Mouse (Mus musculus) midbrain, embryonic 11.5 days (tissue): ENCODE data around the gene Ankrd28. TPM values are rescaled to one million over a fixed set of nuclear protein-coding genes. Genes with fewer than 3 reads are reported as not detected.

Experiments
- ATAC-seq: fragments of 200-750 bp; cut with Nextera tagmentation; 2 replicates; pipeline ENCODE4 v1.8.0; 2017; ENCODE audit warnings: moderate TSS enrichment, moderate library complexity; ENCODE audit not compliant: low FRiP score
- DNase-seq: peaks from one replicate; pipeline ENCODE4 v3.0.0; 2015; ENCODE audit warnings: low spot score; ENCODE audit errors: missing footprints
- H3K27ac ChIP-seq: fragments of 300-500 bp; sonication (generic); 2 replicates; pipeline ENCODE4 v1.5.1; 2014; ENCODE audit warnings: low read depth, low read length
- H3K27me3 ChIP-seq: fragments of 300-500 bp; sonication (generic); 2 replicates; pipeline ENCODE4 v1.6.1; 2014; ENCODE audit warnings: mild to moderate bottlenecking, low read length, moderate library complexity, mixed read lengths; ENCODE audit not compliant: control insufficient read depth, insufficient read depth
- H3K36me3 ChIP-seq: fragments of 300-500 bp; sonication (generic); 2 replicates; pipeline ENCODE4 v1.6.1; 2014; ENCODE audit warnings: mild to moderate bottlenecking, low read length, moderate library complexity, mixed read lengths; ENCODE audit not compliant: control insufficient read depth, insufficient read depth
- H3K4me1 ChIP-seq: fragments of 300-500 bp; sonication (generic); 2 replicates; pipeline ENCODE4 v1.6.1; 2014; ENCODE audit warnings: low read length; ENCODE audit not compliant: control insufficient read depth, insufficient read depth
- H3K4me2 ChIP-seq: fragments of 300-500 bp; sonication (generic); 2 replicates; pipeline ENCODE4 v1.6.1; 2014; ENCODE audit warnings: mild to moderate bottlenecking, moderate library complexity
- H3K4me3 ChIP-seq: fragments of 300-500 bp; sonication (generic); 2 replicates; pipeline ENCODE4 v1.5.1; 2014; ENCODE audit warnings: low read depth, low read length
- H3K9ac ChIP-seq: fragments of 300-500 bp; sonication (generic); 2 replicates; pipeline ENCODE4 v1.6.1; 2014; ENCODE audit warnings: low read length
- H3K9me3 ChIP-seq: fragments of 300-500 bp; sonication (generic); 2 replicates; pipeline ENCODE4 v1.6.1; 2016; ENCODE audit warnings: low read length; ENCODE audit not compliant: control insufficient read depth
- WGBS: fragments of 180-500 bp; shearing (Covaris S2); extraction: QIAGEN DNeasy Blood & Tissue Kit; methylation state at CpG from one replicate; pipeline ENCODE4 v1.1.7; 2014; 5-methylcytosine and 5-hydroxymethylcytosine counted together
- polyA plus RNA-seq: library from polyadenylated mRNA; unstranded; fragments of >200 nt; fragmentation: Nextera tagmentation; extraction: Ambion mirVana; gene quantifications from 2 replicates; pipeline ENCODE4 v1.2.1, GENCODE M21; 2014

Gene Ankrd28
- polyA plus RNA-seq, 1 experiment from 2014 or later = 8.9 TPM

- Histone ChIP-seq H3K9ac (peak overlapping the region; percentile 57), H3K27ac (peak overlapping the region; percentile 82), H3K36me3 (no peaks in the 10 kb centered on the region; the same call in 1 of the 2 replicates), H3K4me1 (peaks cover 14% of the 10 kb centered on the region), H3K4me3 (peak overlapping the region; percentile 36), H3K27me3 (no peaks in the 10 kb centered on the region), H3K9me3 (no peaks in the 10 kb centered on the region), H3K4me2 (peak overlapping the region; percentile 65)
- DNase-seq (peak; percentile 96), ATAC-seq (peak; percentile 89)
- 14% methylated on average over 44 of the region's 44 CpGs for WGBS
These were observed 168.5 kb downstream of the Ankrd28 start for GRCm38 (mm10) chr14:31661671-31662554.

DNA sequence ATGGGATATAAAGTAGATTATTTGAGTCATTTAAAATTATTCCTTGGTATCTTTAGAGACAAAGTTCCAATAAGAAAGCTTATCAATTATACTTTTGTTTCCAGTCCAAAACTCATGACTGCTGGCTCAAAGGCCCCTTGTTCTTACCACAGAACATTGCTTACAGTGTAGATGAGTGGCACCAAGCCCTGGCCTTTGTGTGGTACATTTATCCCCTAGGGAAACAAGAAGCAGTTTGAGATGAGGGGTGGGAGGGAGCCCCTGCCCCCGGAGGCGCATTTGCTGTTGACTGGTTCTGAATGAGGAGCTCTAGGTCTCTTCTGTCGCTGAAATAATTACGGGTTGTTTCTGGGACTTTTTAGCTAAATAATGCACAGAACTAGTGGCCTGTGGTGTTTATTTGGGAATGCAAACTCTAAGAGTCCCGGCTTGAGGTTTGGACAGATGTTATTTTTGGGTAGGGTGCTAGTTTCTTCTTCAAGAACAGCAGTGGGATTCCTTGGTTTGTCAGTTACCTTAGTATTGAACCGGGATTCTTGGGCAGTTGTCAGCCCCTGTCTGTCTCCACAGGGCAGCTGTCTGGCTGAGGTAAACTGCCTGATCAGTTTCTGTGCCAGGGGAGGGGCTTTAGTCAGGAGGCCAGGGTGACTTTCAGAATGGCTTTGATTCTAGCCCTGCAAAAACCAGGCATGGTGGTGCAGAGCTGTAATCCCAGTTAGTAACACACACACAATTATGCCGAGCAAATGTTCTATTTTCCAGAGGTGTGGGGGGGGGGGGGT is 169.9 kb downstream of the Ankrd28 start:
- Histone ChIP-seq H3K36me3 (no peaks in the 10 kb centered on the region; the same call in 1 of the 2 replicates), H3K4me3 (no peak overlapping the region), H3K9ac (no peak overlapping the region), H3K4me1 (peaks cover 14% of the 10 kb centered on the region), H3K9me3 (no peaks in the 10 kb centered on the region), H3K27me3 (no peaks in the 10 kb centered on the region), H3K27ac (no peak overlapping the region), H3K4me2 (no peak overlapping the region)
- ATAC-seq (no peak), DNase-seq (peak; percentile 82)
- WGBS = 80% methylated on average over 7 of the region's 7 CpGs

GRCm38 (mm10) chr14:31659501-31660181 is 170.8 kb downstream of the Ankrd28 start:
- ATAC-seq = no peak
- Histone ChIP-seq H3K27ac (no peak overlapping the region), H3K9ac (no peak overlapping the region)

GRCm38 (mm10) chr14:31658126-31658680 is 172.2 kb downstream of the Ankrd28 start:
- Histone ChIP-seq H3K4me1 (peaks cover 14% of the 10 kb centered on the region), H3K9ac (no peak overlapping the region), H3K27me3 (no peaks in the 10 kb centered on the region), H3K36me3 (no peaks in the 10 kb centered on the region; the same call in 1 of the 2 replicates), H3K4me3 (no peak overlapping the region), H3K4me2 (no peak overlapping the region), H3K27ac (no peak overlapping the region), H3K9me3 (no peaks in the 10 kb centered on the region)
- DNase-seq = peak; percentile 80
- WGBS = 95% methylated on average over 8 of the region's 8 CpGs
- ATAC-seq = no peak

More at GRCm38 (mm10) chr14:31659501-31660181, 170.8 kb downstream of the Ankrd28 start:
- WGBS = 84% methylated on average over 10 of the region's 10 CpGs
- peak; percentile 76 for DNase-seq
- no peaks in the 10 kb centered on the region; the same call in 1 of the 2 replicates for H3K36me3 ChIP-seq
- H3K4me3 ChIP-seq = no peak overlapping the region
- peaks cover 14% of the 10 kb centered on the region for H3K4me1 ChIP-seq
- no peaks in the 10 kb centered on the region for H3K27me3 ChIP-seq
- no peaks in the 10 kb centered on the region for H3K9me3 ChIP-seq
- H3K4me2 ChIP-seq = no peak overlapping the region

DNA sequence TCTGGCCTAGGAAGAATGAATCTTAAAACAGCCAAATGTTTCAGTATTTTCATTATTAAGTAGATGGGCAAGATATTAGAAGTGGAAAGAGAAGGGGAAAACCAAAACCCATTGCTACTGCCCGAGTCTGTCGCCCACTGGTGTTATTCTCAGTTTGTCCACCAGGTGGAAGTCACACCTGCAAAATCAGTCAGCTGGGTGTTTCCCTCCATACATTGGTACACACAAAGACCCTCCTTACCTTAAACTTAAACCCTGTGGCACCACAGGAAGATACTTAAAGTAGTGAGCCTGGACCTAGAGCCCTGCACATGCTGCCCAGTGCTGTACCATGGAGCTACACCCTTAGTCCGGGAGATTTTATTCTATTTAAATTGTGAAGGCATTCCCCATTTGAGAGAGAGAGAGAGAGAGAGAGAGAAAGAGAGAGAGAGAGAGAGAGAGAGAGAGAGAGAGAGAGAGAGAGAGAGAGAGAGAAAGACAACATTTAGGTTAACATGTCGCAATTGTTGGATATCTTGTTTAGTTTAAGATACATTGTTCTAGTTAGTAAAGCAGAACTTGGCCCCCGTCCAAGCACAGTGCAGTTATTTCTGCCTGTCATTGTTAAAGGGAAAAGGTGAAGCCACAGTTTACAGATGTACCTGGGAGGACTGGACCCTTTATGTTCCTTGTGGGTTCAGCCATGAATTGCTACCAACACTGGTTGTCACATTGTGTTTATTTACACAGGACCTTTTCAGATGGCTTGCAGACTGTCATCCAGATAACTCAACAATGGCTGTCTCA is 173.4 kb downstream of the Ankrd28 start:
- ATAC-seq = peak; percentile 50; the same call in 1 of the 2 replicates
- DNase-seq = peak; percentile 94
- Histone ChIP-seq H3K27ac (no peak overlapping the region), H3K36me3 (no peaks in the 10 kb centered on the region; the same call in 1 of the 2 replicates), H3K4me2 (no peak overlapping the region), H3K9me3 (no peaks in the 10 kb centered on the region), H3K4me1 (peaks cover 6% of the 10 kb centered on the region; the same call in 1 of the 2 replicates), H3K4me3 (no peak overlapping the region), H3K27me3 (no peaks in the 10 kb centered on the region), H3K9ac (no peak overlapping the region)
- 44% methylated on average over 5 of the region's 5 CpGs for WGBS

DNA sequence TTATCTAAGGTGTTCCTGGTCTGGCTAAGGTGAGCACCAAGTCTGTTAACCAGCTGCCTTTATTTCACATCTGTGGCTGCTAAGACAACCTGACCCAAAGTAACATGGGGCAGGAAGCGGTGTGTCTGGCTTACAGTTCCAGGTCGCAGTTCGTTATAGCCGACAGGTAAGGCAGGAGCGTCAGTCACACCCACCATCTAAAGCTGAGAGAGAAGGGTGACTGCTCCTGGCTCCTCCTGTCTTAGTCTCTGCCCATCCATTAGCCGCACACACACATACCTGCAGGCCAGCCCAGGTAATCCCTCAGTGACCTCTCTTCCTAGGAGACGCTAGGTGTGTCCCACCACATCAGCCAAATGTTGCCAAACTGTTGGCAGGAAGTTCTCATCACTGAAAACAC is 174.1 kb downstream of the Ankrd28 start:
- Histone ChIP-seq H3K4me3 (no peak overlapping the region), H3K4me1 (peaks cover 1% of the 10 kb centered on the region; the same call in 1 of the 2 replicates), H3K9me3 (no peaks in the 10 kb centered on the region), H3K9ac (no peak overlapping the region), H3K4me2 (no peak overlapping the region), H3K27me3 (no peaks in the 10 kb centered on the region), H3K27ac (no peak overlapping the region), H3K36me3 (no peaks in the 10 kb centered on the region; the same call in 1 of the 2 replicates)
- ATAC-seq (no peak), DNase-seq (no peak)
- WGBS = 87% methylated on average over 7 of the region's 7 CpGs

DNA sequence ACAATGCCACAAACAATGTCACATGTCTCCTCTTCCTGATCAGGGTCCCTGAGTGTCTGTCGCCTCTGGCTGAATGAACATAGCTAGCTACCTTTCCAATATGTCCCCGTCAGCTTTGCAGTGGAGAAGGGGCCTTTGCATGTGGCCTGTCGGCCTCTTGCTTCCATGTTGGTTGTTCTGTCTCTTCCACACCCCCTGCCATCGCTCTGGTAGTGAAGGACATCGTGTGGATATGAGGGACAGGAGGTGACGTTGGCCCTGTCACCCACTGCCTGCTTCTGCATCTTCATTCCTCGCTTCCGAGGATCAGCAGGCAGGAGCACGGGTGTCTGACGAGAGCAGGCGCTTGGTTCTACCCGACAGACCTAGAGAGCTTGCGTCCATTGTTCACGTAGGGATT is 175.0 kb downstream of the Ankrd28 start:
- Histone ChIP-seq H3K4me3 (no peak overlapping the region), H3K27ac (no peak overlapping the region), H3K27me3 (no peaks in the 10 kb centered on the region), H3K4me2 (no peak overlapping the region), H3K9ac (no peak overlapping the region), H3K9me3 (no peaks in the 10 kb centered on the region), H3K36me3 (no peaks in the 10 kb centered on the region; the same call in 1 of the 2 replicates), H3K4me1 (no peaks in the 10 kb centered on the region)
- WGBS = 76% methylated on average over 14 of the region's 14 CpGs
- no peak for ATAC-seq
- DNase-seq = no peak

GRCm38 (mm10) chr14:31654816-31655215 is 175.6 kb downstream of the Ankrd28 start:
- Histone ChIP-seq H3K36me3 (no peaks in the 10 kb centered on the region; the same call in 1 of the 2 replicates), H3K27ac (no peak overlapping the region), H3K4me3 (no peak overlapping the region), H3K4me1 (no peaks in the 10 kb centered on the region), H3K27me3 (no peaks in the 10 kb centered on the region), H3K9ac (no peak overlapping the region), H3K9me3 (no peaks in the 10 kb centered on the region), H3K4me2 (no peak overlapping the region)
- ATAC-seq (no peak), DNase-seq (no peak)
- 89% methylated on average over 5 of the region's 5 CpGs for WGBS
